Comparison of ENCODE assay signal across 21 mouse cellular contexts in genomic region chr5:5208016-5208415, GRCm38 (mm10).
DNase-seq lines count a peak whose midpoint lies in the region; ATAC-seq and TF ChIP-seq lines count a peak whose summit lies in the region.
"Had no signal": no experiment of that assay in that cellular context is flagged by ENCODE, and none has a peak within 500 bp of the region (broad histone marks: within the 10 kb centered on the region; RNA-seq: fewer than 3 reads in every experiment).

No protein-coding gene starts in this region.

- H3K36me3 ChIP-seq in heart, embryonic 10.5 days, result no peaks in the 10 kb centered on the region
- no peaks in the 10 kb centered on the region for H3K36me3 ChIP-seq in midbrain, embryonic 14.5 days (ENCODE audit: control insufficient read depth, insufficient read depth, low read length)
- H3K36me3 ChIP-seq: neural tube, embryonic 12.5 days had no signal

- no peaks in the 10 kb centered on the region for H3K9me3 ChIP-seq in heart, embryonic 10.5 days
- H3K9me3 ChIP-seq in midbrain, embryonic 14.5 days (ENCODE audit: control insufficient read depth, low read length), result no peaks in the 10 kb centered on the region
- H3K9me3 ChIP-seq: neural tube, embryonic 12.5 days had no signal

- WGBS in heart, embryonic 10.5 days, result 81% methylated on average over 4 of the region's 4 CpGs
- 93% methylated on average over 4 of the region's 4 CpGs for WGBS in midbrain, embryonic 14.5 days

- DNase-seq in heart, embryonic 10.5 days (ENCODE audit: low spot score), result no peak
- DNase-seq in heart, postnatal 4 days, result no peak
- peak; percentile 17 to 59 for DNase-seq in layer of hippocampus, adult 2 months (ENCODE audit: low spot score in 2 of 2)
- DNase-seq in layer of hippocampus, postnatal 25 days (ENCODE audit: extremely low spot score in 1 of 2, low spot score in 1 of 2), result no peak
- peak; percentile 62 for DNase-seq in Muller cell, postnatal 12 days (ENCODE audit: inconsistent ontology term)
- DNase-seq in layer of hippocampus, adult 9-11 months, result peak; percentile 38
- no peak for DNase-seq in midbrain, embryonic 14.5 days
- no peak for DNase-seq in thymus, adult 18-20 months
- DNase-seq: B cell, adult 2 months; cerebellum, adult 8-10 months; gastrocnemius, postnatal 14 days; kidney, adult 11 months; kidney, postnatal 10 days; left cerebral cortex, postnatal 4 days; lung, embryonic 14.5 days; right cerebral cortex, postnatal 14 days; thymus, adult 2 months had no signal

- H3K27me3 ChIP-seq in heart, embryonic 10.5 days (ENCODE audit: insufficient read depth, poor library complexity, severe bottlenecking), result no peaks in the 10 kb centered on the region
- H3K27me3 ChIP-seq in midbrain, embryonic 14.5 days (ENCODE audit: control insufficient read depth, insufficient read depth, low read length), result no peaks in the 10 kb centered on the region
- H3K27me3 ChIP-seq: neural tube, embryonic 12.5 days had no signal

- no peak overlapping the region for H3K9ac ChIP-seq in midbrain, embryonic 14.5 days (replicated peaks; ENCODE audit: low read length)
- H3K9ac ChIP-seq: lung, embryonic 14.5 days; neural tube, embryonic 12.5 days had no signal

- no peak for ATAC-seq in midbrain, embryonic 14.5 days (ENCODE audit: low FRiP score, low TSS enrichment)
- ATAC-seq: hindbrain, postnatal 0 days had no signal

- H3K4me2 ChIP-seq in midbrain, embryonic 14.5 days (ENCODE audit: low read length), result no peak overlapping the region
- H3K4me2 ChIP-seq: liver, embryonic 11.5 days; lung, embryonic 14.5 days; neural tube, embryonic 12.5 days had no signal

- H3K4me1 ChIP-seq in heart, embryonic 10.5 days, result peaks cover 50% of the 10 kb centered on the region
- H3K4me1 ChIP-seq in midbrain, embryonic 14.5 days (ENCODE audit: control insufficient read depth, insufficient read depth, low read length), result 0 out of 2 replicates have a peak, but pooled peaks cover 3% of the 10 kb centered on the region
- H3K4me1 ChIP-seq: neural tube, embryonic 12.5 days had no signal

- H3K4me3 ChIP-seq in heart, embryonic 10.5 days, result no peak overlapping the region
- H3K4me3 ChIP-seq in layer of hippocampus, adult 2 months, result no peak overlapping the region
- no peak overlapping the region for H3K4me3 ChIP-seq in midbrain, embryonic 14.5 days (replicated peaks; ENCODE audit: low read depth, low read length)
- H3K4me3 ChIP-seq: erythroblast, embryonic 14.5 days; neural tube, embryonic 12.5 days had no signal

- no peak for TF ChIP-seq CTCF in layer of hippocampus, adult 2 months (conservative IDR thresholded peaks at IDR 0.05)

- H3K27ac ChIP-seq in heart, embryonic 10.5 days, result peak overlapping the region; percentile 60; the same call in 1 of the 2 replicates
- H3K27ac ChIP-seq in layer of hippocampus, adult 2 months, result no peak overlapping the region
- H3K27ac ChIP-seq in midbrain, embryonic 14.5 days (replicated peaks; ENCODE audit: low read depth, low read length), result no peak overlapping the region
- H3K27ac ChIP-seq: hindbrain, postnatal 0 days; neural tube, embryonic 12.5 days had no signal

Comparison
In these comparisons a context has a peak if more than half of its experiments do, and no peak if none do; other contexts are left out.
1. DNase-seq: peak in layer of hippocampus, adult 2 months (2 of 2), Muller cell, postnatal 12 days (single experiment) and layer of hippocampus, adult 9-11 months (single experiment); none in heart, embryonic 10.5 days (single experiment), heart, postnatal 4 days (single experiment), layer of hippocampus, postnatal 25 days (0 of 2), midbrain, embryonic 14.5 days (single experiment) and thymus, adult 18-20 months (0 of 2).